Mouse (Mus musculus) liver, embryonic 14.5 days (tissue): Measurements from ENCODE around the gene Topors. TPM values are rescaled to one million over a fixed set of nuclear protein-coding genes. Genes with fewer than 3 reads are reported as not detected.
"Not testable (repeated sequence)": the region's sequence is repeated elsewhere in the genome, so short reads cannot be mapped to it uniquely, and the experiment has no call there.

Experiments used
- ATAC-seq: fragments of 200-750 bp; cut with Nextera tagmentation; 2 replicates; pipeline ENCODE4 v1.8.0; 2017; ENCODE audit warnings: moderate number of reproducible peaks, mild to moderate bottlenecking, moderate library complexity; ENCODE audit not compliant: insufficient read depth
- DNase-seq, 3 experiments: peaks; one replicate each; pipeline ENCODE4 v3.0.0-alpha.2; 2012 to 2013; ENCODE audit warnings: low read depth in 3 of 3, low spot score in 3 of 3
- H3K27ac ChIP-seq: fragments of 300-500 bp; sonication (generic); 2 replicates; pipeline ENCODE4 v1.5.1; 2014; ENCODE audit warnings: moderate library complexity, mild to moderate bottlenecking, control low read depth, inconsistent platforms
- H3K27me3 ChIP-seq: fragments of 300-500 bp; sonication (generic); 2 replicates; pipeline ENCODE4 v1.6.1; 2014; ENCODE audit warnings: mild to moderate bottlenecking, low read length, moderate library complexity; ENCODE audit not compliant: control insufficient read depth, insufficient read depth
- H3K36me3 ChIP-seq: fragments of 300-500 bp; sonication (generic); replicated peaks from 2 replicates; pipeline ENCODE4 v1.6.1; 2014; ENCODE audit warnings: low read depth; ENCODE audit not compliant: control insufficient read depth, insufficient read depth
- H3K4me1 ChIP-seq, 2 experiments: fragments of 200-500 bp in 1 of 2; fragments of 300-500 bp in 1 of 2; sonication (generic) in 1 of 2; replicated peaks; 2 replicates each; pipeline ENCODE4 v1.6.1; 2012 to 2014; ENCODE audit warnings: antibody characterized with exemption in 1 of 2, inconsistent platforms in 1 of 2, low read length in 1 of 2; ENCODE audit not compliant: control insufficient read depth in 2 of 2, insufficient read depth in 2 of 2
- H3K4me2 ChIP-seq: fragments of 300-500 bp; sonication (generic); 2 replicates; pipeline ENCODE4 v1.6.1; 2014; ENCODE audit warnings: low read depth, mild to moderate bottlenecking, control low read depth, moderate library complexity
- H3K4me3 ChIP-seq, 2 experiments: fragments of 200-500 bp in 1 of 2; fragments of 300-500 bp in 1 of 2; sonication (generic) in 1 of 2; 2 replicates each; pipeline ENCODE4 v1.5.1; 2012 to 2014; ENCODE audit warnings: low read depth in 2 of 2, low read length in 2 of 2, mild to moderate bottlenecking in 2 of 2, control low read depth in 1 of 2, inconsistent platforms in 1 of 2, moderate library complexity in 1 of 2; ENCODE audit not compliant: insufficient read depth in 1 of 2
- H3K9ac ChIP-seq: fragments of 300-500 bp; sonication (generic); replicated peaks from 2 replicates; pipeline ENCODE4 v1.6.1; 2014; ENCODE audit warnings: mild to moderate bottlenecking, control low read depth, moderate library complexity
- H3K9me3 ChIP-seq: fragments of 300-500 bp; sonication (generic); 2 replicates; pipeline ENCODE4 v1.6.1; 2016; ENCODE audit warnings: low read length, mixed read lengths; ENCODE audit not compliant: control insufficient read depth
- CTCF ChIP-seq: IDR thresholded peaks from 2 replicates; pipeline ENCODE4 v1.5.1; 2016; ENCODE audit warnings: antibody characterized with exemption, low read depth, control low read depth
- EP300 ChIP-seq: IDR thresholded peaks from 2 replicates; pipeline ENCODE4 v1.6.1; 2016; ENCODE audit warnings: antibody characterized with exemption, low read depth
- WGBS: fragments of 180-500 bp; shearing (Covaris S2); extraction: QIAGEN DNeasy Blood & Tissue Kit; methylation state at CpG from one replicate; pipeline ENCODE4 v1.1.7; 2014; ENCODE audit not compliant: insufficient replicate concordance; 5-methylcytosine and 5-hydroxymethylcytosine counted together
- polyA plus RNA-seq, 2 experiments: library from polyadenylated mRNA; depleted of rRNA in 1 of 2; stranded (reverse) in 1 of 2; unstranded in 1 of 2; fragments of >200 nt; fragmentation: Nextera tagmentation in 1 of 2; extraction: Ambion mirVana in 1 of 2; gene quantifications; 2 replicates each; pipeline versions ENCODE4 v1.2.1 to v1.2.3; 2012 to 2014

Gene Topors
- polyA plus RNA-seq, 2 experiments, result 7.0 to 11.7 TPM

- Histone ChIP-seq H3K4me1 (peaks cover 0 to 11% of the 10 kb centered on the region in 2 experiments; a peak in 1 of 4 replicates), H3K4me3 (no peak overlapping the region), H3K27me3 (no peaks in the 10 kb centered on the region), H3K9me3 (no peaks in the 10 kb centered on the region), H3K36me3 (no peaks in the 10 kb centered on the region), H3K27ac (no peak overlapping the region), H3K4me2 (no peak overlapping the region), H3K9ac (no peak overlapping the region)
- TF ChIP-seq EP300, result no peak
- ATAC-seq, result no peak
- no peak for DNase-seq
Observed at GRCm38 (mm10) chr4:40309682-40310081, 40.0 kb upstream of the Topors start.

DNA sequence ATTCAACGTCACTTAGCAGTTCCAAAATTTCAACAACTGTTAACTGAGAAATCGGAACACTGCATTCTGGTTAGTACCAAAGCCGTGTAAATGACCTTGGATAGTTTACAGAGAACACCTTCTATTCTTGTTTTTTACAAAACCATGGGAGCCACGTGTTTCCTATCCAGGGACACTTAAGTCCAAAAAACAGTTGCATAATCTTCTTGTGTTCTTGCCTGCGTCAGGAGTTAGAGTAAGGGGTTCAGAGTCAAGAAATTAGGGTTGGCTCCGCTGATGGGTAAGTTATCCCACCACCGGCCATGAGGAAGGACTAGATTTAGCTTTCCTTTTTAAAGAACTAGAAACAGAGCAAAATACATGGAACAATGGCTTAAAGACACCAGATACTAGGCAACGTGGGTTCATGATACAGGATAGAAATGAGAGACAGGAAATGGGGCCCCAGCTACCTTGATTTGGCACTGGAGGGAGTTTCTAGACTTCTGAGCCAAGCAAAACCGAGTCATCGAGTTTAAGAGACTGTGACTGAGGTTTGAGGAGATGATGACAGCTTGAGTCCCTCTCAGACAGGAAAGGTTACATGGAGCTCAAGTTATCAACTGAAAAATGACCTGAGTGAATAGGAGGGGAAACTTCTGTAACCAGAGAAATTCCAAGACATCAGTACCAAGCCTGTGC is 32.9 kb upstream of the Topors start:
- 46% methylated on average over 10 of the region's 10 CpGs for WGBS
- no peak overlapping the region for H3K9ac ChIP-seq
- H3K4me2 ChIP-seq, result no peak overlapping the region
- H3K4me1 ChIP-seq, result peaks cover 0 to 3% of the 10 kb centered on the region in 2 experiments; a peak in 1 of 4 replicates
- no peak for ATAC-seq
- no peaks in the 10 kb centered on the region for H3K9me3 ChIP-seq
- no peak overlapping the region for H3K27ac ChIP-seq
- TF ChIP-seq CTCF (no peak), EP300 (no peak)
- no peaks in the 10 kb centered on the region for H3K27me3 ChIP-seq
- no peaks in the 10 kb centered on the region for H3K36me3 ChIP-seq
- DNase-seq, result no peak
- H3K4me3 ChIP-seq, result no peak overlapping the region

- WGBS, result 7% methylated on average over 16 of the region's 16 CpGs
- H3K27ac ChIP-seq, result no peak overlapping the region
- no peaks in the 10 kb centered on the region for H3K27me3 ChIP-seq
- TF ChIP-seq EP300, result no peak
- peak; percentile 86 for TF ChIP-seq CTCF
- ATAC-seq, result no peak
- H3K9me3 ChIP-seq, result no peaks in the 10 kb centered on the region
- DNase-seq, result peak; percentile 47 to 55 (median 51)
- H3K36me3 ChIP-seq, result no peaks in the 10 kb centered on the region
- peak overlapping the region; percentile 45 for H3K4me2 ChIP-seq
- no peak overlapping the region for H3K9ac ChIP-seq
- peaks cover 0 to 3% of the 10 kb centered on the region in 2 experiments; a peak in 1 of 4 replicates for H3K4me1 ChIP-seq
- H3K4me3 ChIP-seq, result no peak overlapping the region
Observed at GRCm38 (mm10) chr4:40301076-40301789, 31.6 kb upstream of the Topors start.

- DNase-seq, result no peak
- Histone ChIP-seq H3K9me3 (no peaks in the 10 kb centered on the region), H3K4me2 (no peak overlapping the region), H3K4me1 (peaks cover 0 to 3% of the 10 kb centered on the region in 2 experiments; a peak in 1 of 4 replicates), H3K27ac (no peak overlapping the region), H3K4me3 (no peak overlapping the region), H3K9ac (no peak overlapping the region), H3K27me3 (no peaks in the 10 kb centered on the region), H3K36me3 (no peaks in the 10 kb centered on the region)
- no peak for ATAC-seq
- TF ChIP-seq EP300 (no peak), CTCF (no peak)
- WGBS, result 12% methylated on average over 5 of the region's 5 CpGs
Observed at GRCm38 (mm10) chr4:40299169-40299568, 29.5 kb upstream of the Topors start.

- not testable (repeated sequence) for H3K27me3 ChIP-seq, H3K36me3 ChIP-seq, H3K27ac ChIP-seq, H3K4me1 ChIP-seq, H3K9ac ChIP-seq, ATAC-seq, H3K4me2 ChIP-seq, H3K4me3 ChIP-seq, DNase-seq, H3K9me3 ChIP-seq
- 78% methylated on average over 11 of the region's 11 CpGs for WGBS
Observed at GRCm38 (mm10) chr4:40291511-40291910, 21.9 kb upstream of the Topors start.
